Mouse (Mus musculus) lung, postnatal 0 days (tissue): ENCODE data around the gene Akirin1. TPM values are rescaled to one million over a fixed set of nuclear protein-coding genes. Genes with fewer than 3 reads are reported as not detected.

Source experiments
- ATAC-seq: fragments of 200-750 bp; cut with Nextera tagmentation; 2 replicates; pipeline ENCODE4 v1.8.0; 2017; ENCODE audit warnings: moderate library complexity
- DNase-seq: peaks from one replicate; pipeline ENCODE4 v3.0.0-alpha.2; 2016; ENCODE audit warnings: low spot score
- H3K27ac ChIP-seq: fragments of 300-500 bp; sonication (generic); 2 replicates; pipeline ENCODE4 v1.5.1; 2014; ENCODE audit warnings: antibody characterized with exemption, mild to moderate bottlenecking, low read length, mixed read lengths
- H3K27me3 ChIP-seq: fragments of 300-500 bp; sonication (generic); replicated peaks from 2 replicates; pipeline ENCODE4 v1.6.1; 2014; ENCODE audit warnings: low read length, mixed read lengths; ENCODE audit not compliant: insufficient read depth
- H3K36me3 ChIP-seq: fragments of 300-500 bp; sonication (generic); 2 replicates; pipeline ENCODE4 v1.6.1; 2014; ENCODE audit warnings: low read length, mixed read lengths; ENCODE audit not compliant: insufficient read depth
- H3K4me1 ChIP-seq: fragments of 300-500 bp; sonication (generic); 2 replicates; pipeline ENCODE4 v1.6.1; 2014; ENCODE audit warnings: antibody characterized with exemption, low read depth, low read length, mixed read lengths; ENCODE audit not compliant: insufficient read depth
- H3K4me2 ChIP-seq: fragments of 300-500 bp; sonication (generic); replicated peaks from 2 replicates; pipeline ENCODE4 v1.6.1; 2014; ENCODE audit warnings: low read depth, mild to moderate bottlenecking, low read length, moderate library complexity, mixed read lengths
- H3K4me3 ChIP-seq: fragments of 300-500 bp; sonication (generic); 2 replicates; pipeline ENCODE4 v1.5.1; 2014; ENCODE audit warnings: low read depth, low read length
- H3K9ac ChIP-seq: fragments of 300-500 bp; sonication (generic); replicated peaks from 2 replicates; pipeline ENCODE4 v1.6.1; 2014; ENCODE audit warnings: low read depth, mild to moderate bottlenecking
- H3K9me3 ChIP-seq: fragments of 300-500 bp; sonication (generic); 2 replicates; pipeline ENCODE4 v1.6.1; 2016; ENCODE audit warnings: low read length, mixed read lengths
- CTCF ChIP-seq: IDR thresholded peaks from 2 replicates; pipeline ENCODE4 v1.5.1; 2016; ENCODE audit warnings: antibody characterized with exemption, mild to moderate bottlenecking
- EP300 ChIP-seq: IDR thresholded peaks from 2 replicates; pipeline ENCODE4 v1.6.1; 2016; ENCODE audit warnings: antibody characterized with exemption, mild to moderate bottlenecking, control low read depth
- WGBS: fragments of 180-500 bp; shearing (Covaris S2); extraction: QIAGEN DNeasy Blood & Tissue Kit; methylation state at CpG from one replicate; pipeline ENCODE4 v1.1.7; 2014; 5-methylcytosine and 5-hydroxymethylcytosine counted together
- polyA plus RNA-seq: library from polyadenylated mRNA; unstranded; fragments of >200 nt; fragmentation: Nextera tagmentation; extraction: Ambion mirVana; gene quantifications from 2 replicates; pipeline ENCODE4 v1.2.1, GENCODE M21; 2015

Akirin1 gene
- polyA plus RNA-seq: 37.9 and 40.5 TPM in 2 replicates

- 0% methylated on average over 31 of the region's 46 CpGs for WGBS
Observed at GRCm38 (mm10) chr4:123750152-123750651, at the start of gene Akirin1. Gene Akirin1 (minus strand): TSS chr4:123750345.

GRCm38 (mm10) chr4:123797856-123798255 lies 47.7 kb upstream of the Akirin1 start:
- H3K4me3 ChIP-seq: no peak overlapping the region
- TF ChIP-seq CTCF (no peak), EP300 (no peak)
- no peak overlapping the region for H3K4me2 ChIP-seq
- no peak for DNase-seq
- WGBS: 62% methylated on average over 7 of the region's 7 CpGs
- H3K36me3 ChIP-seq: no peaks in the 10 kb centered on the region
- no peaks in the 10 kb centered on the region for H3K4me1 ChIP-seq
- H3K9ac ChIP-seq: no peak overlapping the region
- H3K27me3 ChIP-seq: no peaks in the 10 kb centered on the region
- H3K27ac ChIP-seq: no peak overlapping the region
- H3K9me3 ChIP-seq: no peaks in the 10 kb centered on the region
- ATAC-seq: no peak

More at GRCm38 (mm10) chr4:123750152-123750651, at the start of gene Akirin1:
- peak; percentile 99 for ATAC-seq
- peak; percentile 98 for DNase-seq
- peaks cover 3% of the 10 kb centered on the region; the same call in 1 of the 2 replicates for H3K4me1 ChIP-seq
- TF ChIP-seq CTCF (peak; percentile 71), EP300 (no peak)
- H3K27ac ChIP-seq: peak within 1 kb of the TSS; percentile 82
- H3K27me3 ChIP-seq: no peaks in the 10 kb centered on the region
- peak within 1 kb of the TSS; percentile 94 for H3K4me3 ChIP-seq
- H3K9me3 ChIP-seq: no peaks in the 10 kb centered on the region
- no peaks in the 10 kb centered on the region for H3K36me3 ChIP-seq
- H3K9ac ChIP-seq: peak within 1 kb of the TSS; percentile 97
- peak within 1 kb of the TSS; percentile 84 for H3K4me2 ChIP-seq

GRCm38 (mm10) chr4:123797403-123797802 lies 47.3 kb upstream of the Akirin1 start:
- no peak overlapping the region for H3K9ac ChIP-seq
- no peak overlapping the region for H3K4me3 ChIP-seq
- no peaks in the 10 kb centered on the region for H3K4me1 ChIP-seq
- H3K27ac ChIP-seq: no peak overlapping the region
- H3K4me2 ChIP-seq: no peak overlapping the region
- no peak for DNase-seq
- no peaks in the 10 kb centered on the region for H3K36me3 ChIP-seq
- no peaks in the 10 kb centered on the region for H3K27me3 ChIP-seq
- ATAC-seq: no peak
- no peaks in the 10 kb centered on the region for H3K9me3 ChIP-seq
- TF ChIP-seq CTCF (no peak), EP300 (no peak)
- 83% methylated on average over 3 of the region's 3 CpGs for WGBS

GRCm38 (mm10) chr4:123795057-123795456 lies 44.9 kb upstream of the Akirin1 start:
- no peak for TF ChIP-seq CTCF
- no peak for TF ChIP-seq EP300
- Histone ChIP-seq H3K9me3 (no peaks in the 10 kb centered on the region), H3K27ac (no peak overlapping the region), H3K4me1 (no peaks in the 10 kb centered on the region), H3K27me3 (no peaks in the 10 kb centered on the region), H3K4me2 (no peak overlapping the region), H3K4me3 (no peak overlapping the region), H3K36me3 (no peaks in the 10 kb centered on the region), H3K9ac (no peak overlapping the region)
- WGBS: 71% methylated on average over 2 of the region's 2 CpGs
- no peak for DNase-seq
- ATAC-seq: no peak

GRCm38 (mm10) chr4:123793136-123793535 lies 43.0 kb upstream of the Akirin1 start:
- H3K9ac ChIP-seq: no peak overlapping the region
- H3K4me3 ChIP-seq: no peak overlapping the region
- TF ChIP-seq CTCF: no peak
- TF ChIP-seq EP300: no peak
- H3K27ac ChIP-seq: no peak overlapping the region
- no peaks in the 10 kb centered on the region for H3K9me3 ChIP-seq
- no peak overlapping the region for H3K4me2 ChIP-seq
- ATAC-seq (no peak), DNase-seq (no peak)
- H3K4me1 ChIP-seq: no peaks in the 10 kb centered on the region
- H3K27me3 ChIP-seq: no peaks in the 10 kb centered on the region
- no peaks in the 10 kb centered on the region for H3K36me3 ChIP-seq
- WGBS: 86% methylated on average over 6 of the region's 6 CpGs

- WGBS: 60% methylated on average over 2 of the region's 2 CpGs
- DNase-seq (no peak), ATAC-seq (no peak)
- Histone ChIP-seq H3K27ac (no peak overlapping the region), H3K4me2 (no peak overlapping the region), H3K4me1 (no peaks in the 10 kb centered on the region), H3K9me3 (no peaks in the 10 kb centered on the region), H3K9ac (no peak overlapping the region), H3K27me3 (no peaks in the 10 kb centered on the region), H3K36me3 (no peaks in the 10 kb centered on the region), H3K4me3 (no peak overlapping the region)
- TF ChIP-seq EP300 (no peak), CTCF (no peak)
Observed at GRCm38 (mm10) chr4:123792666-123793065, 42.5 kb upstream of the Akirin1 start.
